Mouse (Mus musculus) heart, adult 2 months (tissue): Measurements from ENCODE around the gene Zc3h10.

Source experiments
- CTCF ChIP-seq: fragments of 200-600 bp; IDR thresholded peaks from 2 replicates; pipeline ENCODE4 v1.8.1; 2022; ENCODE audit warnings: antibody characterized with exemption, mild to moderate bottlenecking, moderate library complexity
- EP300 ChIP-seq: fragments of 200-500 bp; IDR thresholded peaks from 2 replicates; pipeline ENCODE4 v1.6.1; 2011; ENCODE audit warnings: low read depth, low read length, control low read depth; ENCODE audit not compliant: insufficient read depth
- POLR2A ChIP-seq: fragments of 200-500 bp; IDR thresholded peaks from 2 replicates; pipeline ENCODE4 v1.6.1; 2011; ENCODE audit warnings: mild to moderate bottlenecking, low read depth, low read length, control low read depth; ENCODE audit not compliant: insufficient read depth

- TF ChIP-seq POLR2A: no peak
- TF ChIP-seq CTCF: no peak
- TF ChIP-seq EP300: no peak
Observed at GRCm38 (mm10) chr10:128495903-128496302, 51.7 kb downstream of the Zc3h10 start.
